Mouse (Mus musculus) embryonic fibroblast, embryonic 13.5 days (primary cell): ENCODE results near the gene Trmt10a. TPM values are rescaled to one million over a fixed set of nuclear protein-coding genes. Genes with fewer than 3 reads are reported as not detected.

Experiments used
- H3K27ac ChIP-seq: 2 replicates; pipeline ENCODE4 v1.5.1; 2012; ENCODE audit warnings: low read length, control low read depth, inconsistent platforms; ENCODE audit not compliant: insufficient read depth
- H3K4me1 ChIP-seq: 2 replicates; pipeline ENCODE4 v1.6.1; 2011; ENCODE audit warnings: low read length; ENCODE audit not compliant: control insufficient read depth, insufficient read depth
- H3K4me3 ChIP-seq: 2 replicates; pipeline ENCODE4 v1.5.1; 2011; ENCODE audit warnings: mild to moderate bottlenecking, control low read depth, low read length; ENCODE audit not compliant: insufficient read depth
- CTCF ChIP-seq: IDR thresholded peaks from 2 replicates; pipeline ENCODE4 v1.5.1; 2011; ENCODE audit warnings: mild to moderate bottlenecking, control low read depth, low read length, moderate library complexity, borderline replicate concordance; ENCODE audit not compliant: insufficient read depth
- POLR2A ChIP-seq: IDR thresholded peaks from 2 replicates; pipeline ENCODE4 v1.6.1; 2011; ENCODE audit warnings: low read depth, mild to moderate bottlenecking, control low read depth, low read length, moderate library complexity
- polyA plus RNA-seq: library from polyadenylated mRNA; stranded (reverse); fragments of >200 nt; gene quantifications from 2 replicates; pipeline ENCODE4 v1.2.4, GENCODE M21; 2011; ENCODE audit warnings: low read depth; ENCODE audit not compliant: missing spikeins, insufficient read length

Trmt10a gene
- 15.1 and 16.1 TPM in 2 replicates for polyA plus RNA-seq

- Histone ChIP-seq H3K4me1 (no peaks in the 10 kb centered on the region), H3K4me3 (peak within 1 kb of the TSS; percentile 78), H3K27ac (peak within 1 kb of the TSS; percentile 98)
- TF ChIP-seq POLR2A, result peak; percentile 83
- peak; percentile 17; the same call in 1 of the 2 replicates for TF ChIP-seq CTCF
These were observed at the start of gene Trmt10a for GRCm38 (mm10) chr3:138143315-138144059. Gene Trmt10a, plus strand, starts transcription at chr3:138143448.

GRCm38 (mm10) chr3:138095301-138095700, 47.9 kb upstream of the Trmt10a start:
- Histone ChIP-seq H3K27ac (no peak overlapping the region), H3K4me3 (no peak overlapping the region), H3K4me1 (peaks cover 2% of the 10 kb centered on the region; the same call in 1 of the 2 replicates)
- TF ChIP-seq POLR2A (no peak), CTCF (no peak)

GRCm38 (mm10) chr3:138095718-138096117, 47.5 kb upstream of the Trmt10a start:
- no peak for TF ChIP-seq CTCF
- no peak for TF ChIP-seq POLR2A
- H3K4me1 ChIP-seq, result peaks cover 2% of the 10 kb centered on the region; the same call in 1 of the 2 replicates
- no peak overlapping the region for H3K4me3 ChIP-seq
- H3K27ac ChIP-seq, result no peak overlapping the region

- peaks cover 2% of the 10 kb centered on the region; the same call in 1 of the 2 replicates for H3K4me1 ChIP-seq
- no peak overlapping the region for H3K4me3 ChIP-seq
- no peak overlapping the region for H3K27ac ChIP-seq
- TF ChIP-seq POLR2A, result no peak
- no peak for TF ChIP-seq CTCF
These were observed 46.8 kb upstream of the Trmt10a start for GRCm38 (mm10) chr3:138096263-138097028.

- TF ChIP-seq POLR2A, result no peak
- no peak for TF ChIP-seq CTCF
- no peak overlapping the region for H3K4me3 ChIP-seq
- H3K4me1 ChIP-seq, result peaks cover 2% of the 10 kb centered on the region; the same call in 1 of the 2 replicates
- no peak overlapping the region for H3K27ac ChIP-seq
These were observed 45.5 kb upstream of the Trmt10a start for GRCm38 (mm10) chr3:138097718-138098117.

GRCm38 (mm10) chr3:138101936-138102335, 41.3 kb upstream of the Trmt10a start:
- TF ChIP-seq CTCF (no peak), POLR2A (no peak)
- Histone ChIP-seq H3K4me1 (no peaks in the 10 kb centered on the region; the same call in 1 of the 2 replicates), H3K27ac (no peak overlapping the region), H3K4me3 (no peak overlapping the region)

- Histone ChIP-seq H3K27ac (no peak overlapping the region), H3K4me3 (no peak overlapping the region), H3K4me1 (no peaks in the 10 kb centered on the region; the same call in 1 of the 2 replicates)
- TF ChIP-seq POLR2A (no peak), CTCF (no peak)
These were observed 39.6 kb upstream of the Trmt10a start for GRCm38 (mm10) chr3:138103690-138104089.

- TF ChIP-seq POLR2A (no peak), CTCF (no peak)
These were observed 38.2 kb upstream of the Trmt10a start for GRCm38 (mm10) chr3:138105056-138105455.

GRCm38 (mm10) chr3:138106887-138107286, 36.4 kb upstream of the Trmt10a start:
- Histone ChIP-seq H3K4me3 (no peak overlapping the region), H3K27ac (no peak overlapping the region), H3K4me1 (no peaks in the 10 kb centered on the region; the same call in 1 of the 2 replicates)
- no peak for TF ChIP-seq CTCF
- TF ChIP-seq POLR2A, result no peak

More at GRCm38 (mm10) chr3:138105056-138105455, 38.2 kb upstream of the Trmt10a start:
- no peaks in the 10 kb centered on the region; the same call in 1 of the 2 replicates for H3K4me1 ChIP-seq
- no peak overlapping the region for H3K27ac ChIP-seq
- no peak overlapping the region for H3K4me3 ChIP-seq
